Mouse (Mus musculus) brown adipose tissue, adult 24 weeks (tissue): ENCODE measurements around the gene Vax2. TPM values are rescaled to one million over a fixed set of nuclear protein-coding genes. Genes with fewer than 3 reads are reported as not detected.

ENCODE experiments used
- H3K27ac ChIP-seq: fragments of 200-500 bp; replicated peaks from 2 replicates; pipeline ENCODE4 v1.5.1; 2012; ENCODE audit warnings: low read depth, mild to moderate bottlenecking, low read length
- H3K4me1 ChIP-seq: fragments of 200-500 bp; 2 replicates; pipeline ENCODE4 v1.6.1; 2012; ENCODE audit warnings: low read length, mixed read lengths; ENCODE audit not compliant: control insufficient read depth, insufficient read depth, insufficient read length
- H3K4me3 ChIP-seq: fragments of 200-500 bp; 2 replicates; pipeline ENCODE4 v1.5.1; 2012; ENCODE audit warnings: low read depth, mild to moderate bottlenecking, low read length, moderate library complexity; ENCODE audit not compliant: insufficient read depth
- polyA plus RNA-seq: library from polyadenylated mRNA; stranded (reverse); fragments of >200 nt; gene quantifications from 2 replicates; pipeline ENCODE4 v1.2.4, GENCODE M21; 2012; ENCODE audit not compliant: missing spikeins, insufficient read depth, insufficient read length

The Vax2 gene
- polyA plus RNA-seq, 1 experiment = not detected

DNA sequence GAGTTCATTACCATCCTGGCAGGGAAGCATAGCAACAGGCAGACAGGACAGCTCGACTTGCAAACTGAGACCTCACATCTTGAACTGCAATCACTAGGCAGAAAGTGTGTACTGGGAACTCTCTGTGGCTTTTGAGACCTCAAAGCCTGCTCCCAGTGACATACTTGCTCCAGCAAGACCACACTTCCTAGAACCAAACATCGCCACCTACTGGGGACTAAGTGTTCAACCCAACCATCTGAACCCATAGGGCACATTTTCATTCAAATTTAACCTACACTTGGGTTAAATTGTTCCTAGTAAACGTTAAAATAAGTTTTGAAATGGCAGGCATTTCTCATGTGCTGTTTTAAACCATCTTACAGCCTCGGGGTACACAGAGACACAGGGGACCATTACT is 16.1 kb downstream of the Vax2 start:
- Histone ChIP-seq H3K4me3 (no peak overlapping the region), H3K27ac (no peak overlapping the region), H3K4me1 (no peaks in the 10 kb centered on the region)

DNA sequence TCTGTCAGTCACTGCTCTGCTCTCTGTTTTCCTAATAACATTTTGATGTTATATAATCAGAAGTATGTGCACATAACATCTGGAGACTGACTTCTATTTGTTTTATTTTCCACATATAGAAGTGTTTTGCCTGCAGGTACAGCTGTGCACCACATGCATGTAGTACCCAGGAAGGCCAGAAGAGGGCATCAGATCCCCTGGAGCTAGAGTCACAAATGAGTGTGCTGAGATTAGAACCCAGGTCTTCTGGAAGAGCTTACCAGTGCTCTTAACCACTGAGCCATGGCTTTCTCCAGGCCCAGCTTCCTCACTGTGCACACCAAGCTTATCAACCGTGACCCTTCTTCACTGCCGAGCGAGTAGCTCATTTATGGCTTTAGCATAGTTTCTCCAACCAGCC is 17.4 kb downstream of the Vax2 start:
- no peak overlapping the region for H3K27ac ChIP-seq
- H3K4me3 ChIP-seq = no peak overlapping the region
- H3K4me1 ChIP-seq = no peaks in the 10 kb centered on the region

- no peak overlapping the region for H3K27ac ChIP-seq
- no peak overlapping the region for H3K4me3 ChIP-seq
- no peaks in the 10 kb centered on the region for H3K4me1 ChIP-seq
These were observed 18.4 kb downstream of the Vax2 start for GRCm38 (mm10) chr6:83729350-83729970.

GRCm38 (mm10) chr6:83731128-83731527 is 20.1 kb downstream of the Vax2 start:
- H3K4me3 ChIP-seq = no peak overlapping the region
- no peak overlapping the region for H3K27ac ChIP-seq
- no peaks in the 10 kb centered on the region for H3K4me1 ChIP-seq

DNA sequence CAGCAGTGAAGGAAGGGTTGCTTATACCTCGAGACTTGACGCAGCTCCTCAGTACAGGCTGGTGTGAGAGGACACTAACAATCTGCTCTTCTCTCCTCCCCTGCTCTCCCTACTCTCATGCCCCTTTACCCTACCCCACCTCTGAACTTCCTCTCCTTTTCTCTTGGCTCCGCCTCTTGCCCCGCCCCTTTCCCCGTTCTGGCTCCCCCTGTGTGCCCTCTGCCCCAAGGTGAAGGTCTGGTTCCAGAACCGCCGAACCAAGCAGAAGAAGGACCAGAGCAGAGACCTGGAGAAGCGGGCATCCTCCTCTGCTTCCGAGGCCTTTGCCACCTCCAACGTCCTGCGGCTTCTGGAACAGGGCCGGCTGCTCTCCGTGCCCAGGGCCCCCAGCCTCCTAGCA is 26.2 kb downstream of the Vax2 start:
- Histone ChIP-seq H3K4me1 (no peaks in the 10 kb centered on the region), H3K27ac (no peak overlapping the region)

GRCm38 (mm10) chr6:83738596-83738995 is 27.5 kb downstream of the Vax2 start:
- H3K27ac ChIP-seq = no peak overlapping the region
- H3K4me1 ChIP-seq = no peaks in the 10 kb centered on the region
- no peak overlapping the region for H3K4me3 ChIP-seq

More for the DNA sequence above, 26.2 kb downstream of the Vax2 start:
- H3K4me3 ChIP-seq = no peak overlapping the region

GRCm38 (mm10) chr6:83742761-83743160 is 31.7 kb downstream of the Vax2 start, which contains the start of gene Atp6v1b1:
Gene Atp6v1b1, plus strand, starts transcription at chr6:83742990.
- Histone ChIP-seq H3K4me3 (no peak within 1 kb of the TSS), H3K27ac (no peak within 1 kb of the TSS)

GRCm38 (mm10) chr6:83743212-83743611 is 32.1 kb downstream of the Vax2 start:
- no peak overlapping the region for H3K4me3 ChIP-seq
- H3K27ac ChIP-seq = no peak overlapping the region
- H3K4me1 ChIP-seq = no peaks in the 10 kb centered on the region

More at GRCm38 (mm10) chr6:83742761-83743160, 31.7 kb downstream of the Vax2 start, which contains the start of gene Atp6v1b1:
- H3K4me1 ChIP-seq = no peaks in the 10 kb centered on the region

GRCm38 (mm10) chr6:83744126-83744525 is 33.1 kb downstream of the Vax2 start:
- no peaks in the 10 kb centered on the region for H3K4me1 ChIP-seq
- H3K4me3 ChIP-seq = no peak overlapping the region
- no peak overlapping the region for H3K27ac ChIP-seq

DNA sequence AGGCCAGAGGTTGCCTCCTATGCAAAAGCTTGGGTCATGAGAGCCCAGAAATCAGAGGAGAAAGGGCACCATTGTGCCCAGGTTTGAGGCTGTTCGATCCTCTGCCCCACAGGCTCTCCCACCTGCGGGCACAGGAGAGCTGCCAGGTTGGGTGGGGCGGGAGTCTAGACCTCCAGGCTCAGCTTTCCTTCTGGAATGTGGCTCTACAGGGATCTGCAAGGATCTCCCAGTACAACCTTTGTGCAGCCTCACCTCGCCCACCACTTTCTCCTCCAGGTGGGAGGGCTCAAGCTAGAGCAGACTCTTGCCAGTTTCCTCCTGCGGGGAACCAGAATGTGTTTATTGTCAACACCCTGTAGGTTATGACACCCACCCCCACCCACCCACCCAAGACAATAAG is 33.5 kb downstream of the Vax2 start:
- no peak overlapping the region for H3K27ac ChIP-seq
- no peaks in the 10 kb centered on the region for H3K4me1 ChIP-seq
- no peak overlapping the region for H3K4me3 ChIP-seq

GRCm38 (mm10) chr6:83745466-83745865 is 34.4 kb downstream of the Vax2 start:
- H3K4me3 ChIP-seq = no peak overlapping the region
- H3K27ac ChIP-seq = no peak overlapping the region
- no peaks in the 10 kb centered on the region for H3K4me1 ChIP-seq

DNA sequence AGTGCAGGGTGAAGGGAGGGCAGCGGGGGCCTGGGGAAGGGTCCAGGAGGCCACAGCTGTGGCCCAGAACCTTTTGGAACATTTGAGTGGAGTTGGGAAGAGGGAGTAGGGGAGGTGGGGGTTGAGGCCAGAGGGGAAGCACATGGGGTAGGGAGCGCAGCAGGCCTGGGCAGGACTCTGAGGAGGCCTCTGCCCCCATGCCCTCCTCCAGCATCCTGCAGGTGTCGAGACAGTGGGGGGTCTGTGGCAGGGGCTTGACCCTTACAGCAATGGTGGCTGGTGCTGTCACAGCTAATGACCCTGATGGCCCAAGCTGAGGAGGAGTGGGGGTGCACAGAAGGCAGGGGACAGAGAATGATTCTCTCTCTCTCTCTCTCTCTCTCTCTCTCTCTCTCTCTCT is 38.2 kb downstream of the Vax2 start:
- no peak overlapping the region for H3K4me3 ChIP-seq
- no peak overlapping the region for H3K27ac ChIP-seq
- H3K4me1 ChIP-seq = no peaks in the 10 kb centered on the region

DNA sequence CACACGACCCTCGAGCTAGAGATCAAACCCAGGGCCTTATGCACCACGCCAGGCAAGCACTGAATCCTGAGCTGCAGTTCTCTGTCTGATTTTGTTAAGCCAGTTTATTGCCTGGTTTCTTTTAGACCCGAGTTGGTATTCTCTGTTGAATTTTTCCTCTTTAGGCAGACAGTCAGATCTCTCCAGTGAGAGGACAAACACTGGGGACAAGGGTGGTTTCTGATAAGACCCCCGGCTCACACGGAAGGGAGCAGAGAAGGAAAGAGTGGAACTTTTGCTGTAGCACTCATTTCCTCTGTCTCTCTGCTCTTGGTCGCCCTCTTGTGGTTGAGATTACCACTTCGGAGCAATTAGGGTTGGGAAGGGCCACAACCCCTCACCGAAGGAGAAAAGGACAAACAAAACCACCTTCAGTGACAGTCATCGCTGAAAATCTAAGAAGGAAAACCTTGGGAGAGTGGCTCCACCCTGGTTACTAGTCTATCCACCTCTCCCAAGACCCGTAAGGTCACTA is 39.2 kb downstream of the Vax2 start:
- H3K4me3 ChIP-seq = no peak overlapping the region
- H3K4me1 ChIP-seq = no peaks in the 10 kb centered on the region
- H3K27ac ChIP-seq = no peak overlapping the region

DNA sequence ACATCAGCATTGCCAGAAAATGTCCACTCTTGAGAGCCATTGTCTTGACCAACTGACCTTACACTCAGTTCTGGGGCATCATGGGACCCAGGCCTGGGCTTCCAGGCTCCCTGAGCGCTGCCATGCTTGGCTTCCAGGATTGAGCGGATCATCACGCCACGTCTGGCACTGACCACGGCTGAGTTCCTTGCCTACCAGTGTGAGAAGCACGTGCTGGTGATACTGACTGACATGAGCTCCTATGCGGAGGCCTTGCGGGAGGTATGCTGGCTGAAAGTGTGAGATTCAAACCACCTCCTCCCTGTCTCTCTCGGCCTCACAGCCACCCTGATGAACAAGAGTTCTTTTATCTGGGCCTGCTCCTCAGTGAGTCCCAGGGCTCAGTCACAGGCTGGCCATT is 45.0 kb downstream of the Vax2 start:
- H3K27ac ChIP-seq = no peak overlapping the region
- no peak overlapping the region for H3K4me3 ChIP-seq
- H3K4me1 ChIP-seq = no peaks in the 10 kb centered on the region

- H3K4me3 ChIP-seq = peak within 1 kb of the TSS; percentile 30
- no peak within 1 kb of the TSS for H3K27ac ChIP-seq
- no peaks in the 10 kb centered on the region; the same call in 1 of the 2 replicates for H3K4me1 ChIP-seq
These were observed 51.3 kb downstream of the Vax2 start, which contains the start of gene Ankrd53 for GRCm38 (mm10) chr6:83762344-83762743. Gene Ankrd53, plus strand, starts transcription at chr6:83762644.

- Histone ChIP-seq H3K27ac (no peak overlapping the region), H3K4me3 (peak overlapping the region; percentile 30), H3K4me1 (no peaks in the 10 kb centered on the region; the same call in 1 of the 2 replicates)
These were observed 51.9 kb downstream of the Vax2 start for GRCm38 (mm10) chr6:83762880-83763431.
